ENCODE assay signal across 15 mouse cellular contexts in genomic region chr1:159433521-159433920, GRCm38 (mm10).
"Had no signal": no experiment of that assay in that cellular context is flagged by ENCODE, and none has a peak within 500 bp of the region (broad histone marks: within the 10 kb centered on the region; RNA-seq: fewer than 3 reads in every experiment).

No protein-coding gene starts in this region.

- H3K36me3 ChIP-seq: neural tube, embryonic 15.5 days; stomach, embryonic 15.5 days had no signal

- DNase-seq: retina, postnatal 1 day; right cerebral cortex, adult 18-20 months; right cerebral cortex, postnatal 14 days; right cerebral cortex, postnatal 25 days; right cerebral cortex, postnatal 4 days; spleen, adult 18-20 months; thymus, adult 18-20 months; thymus, adult 2 months; thymus, postnatal 14 days; thymus, postnatal 25 days; thymus, postnatal 36 days; thymus, postnatal 4 days had no signal

- H3K4me1 ChIP-seq: neural tube, embryonic 15.5 days; stomach, embryonic 15.5 days had no signal

- H3K9me3 ChIP-seq: neural tube, embryonic 15.5 days; stomach, embryonic 15.5 days had no signal

- H3K27me3 ChIP-seq: neural tube, embryonic 15.5 days; stomach, embryonic 15.5 days had no signal

- H3K27ac ChIP-seq: neural tube, embryonic 15.5 days; stomach, embryonic 15.5 days; stomach, postnatal 0 days had no signal

- H3K4me3 ChIP-seq: neural tube, embryonic 15.5 days; stomach, embryonic 15.5 days had no signal

- H3K9ac ChIP-seq: neural tube, embryonic 15.5 days; stomach, embryonic 15.5 days had no signal

- H3K4me2 ChIP-seq: neural tube, embryonic 15.5 days; stomach, embryonic 15.5 days had no signal
